Mouse (Mus musculus) frontal cortex, postnatal 25 days (tissue): Measurements from ENCODE around the gene Phpt1.
A peak's percentile ranks its signal among the peaks of the same experiment; 100 is the strongest.

Experiments used
- DNase-seq, 2 experiments: peaks; one replicate each; pipeline ENCODE4 v3.0.0; 2022; ENCODE audit warnings: low spot score in 2 of 2

Phpt1 gene

GRCm38 (mm10) chr2:25582466-25583119 lies 7.6 kb upstream of the Phpt1 start:
- DNase-seq = peak; percentile 71 to 84

- DNase-seq = no peak
Measured at GRCm38 (mm10) chr2:25581901-25582301, 6.9 kb upstream of the Phpt1 start.

- DNase-seq = peak; percentile 62 to 68
Measured at GRCm38 (mm10) chr2:25581294-25581864, 6.4 kb upstream of the Phpt1 start, which contains the start of gene Ajm1. Gene Ajm1, minus strand, starts transcription at chr2:25581757.

GRCm38 (mm10) chr2:25580621-25581101 lies 5.6 kb upstream of the Phpt1 start:
- peak in 1 of 2 experiments; percentile 27 for DNase-seq

GRCm38 (mm10) chr2:25579737-25580460 lies 4.9 kb upstream of the Phpt1 start:
- DNase-seq = peak in 1 of 2 experiments; percentile 26

- no peak for DNase-seq
Measured at GRCm38 (mm10) chr2:25578796-25579736, 4.0 kb upstream of the Phpt1 start.

GRCm38 (mm10) chr2:25577951-25578795 lies 3.1 kb upstream of the Phpt1 start:
- DNase-seq = no peak

- peak in 1 of 2 experiments; percentile 17 for DNase-seq
Measured at GRCm38 (mm10) chr2:25576965-25577891, 2.2 kb upstream of the Phpt1 start.

- DNase-seq = peak in 1 of 2 experiments; percentile 22
Measured at GRCm38 (mm10) chr2:25576028-25576850, 1.2 kb upstream of the Phpt1 start.

GRCm38 (mm10) chr2:25575432-25576027 lies 506 bp upstream of the Phpt1 start:
- no peak for DNase-seq

- no peak for DNase-seq
Measured at GRCm38 (mm10) chr2:25574136-25574535, 888 bp downstream of the Phpt1 start.

- DNase-seq = no peak
Measured at GRCm38 (mm10) chr2:25573068-25573467, 2.0 kb downstream of the Phpt1 start.

- no peak for DNase-seq
Measured at GRCm38 (mm10) chr2:25571221-25571620, 3.8 kb downstream of the Phpt1 start.

GRCm38 (mm10) chr2:25569323-25569722 lies 5.7 kb downstream of the Phpt1 start:
- DNase-seq = no peak

GRCm38 (mm10) chr2:25568473-25569019 lies 6.5 kb downstream of the Phpt1 start:
- no peak for DNase-seq

- no peak for DNase-seq
Measured at GRCm38 (mm10) chr2:25566558-25566957, 8.5 kb downstream of the Phpt1 start.

- DNase-seq = no peak
Measured at GRCm38 (mm10) chr2:25565741-25566140, 9.3 kb downstream of the Phpt1 start.

- DNase-seq = no peak
Measured at GRCm38 (mm10) chr2:25561946-25562345, 13.1 kb downstream of the Phpt1 start.
